Mouse (Mus musculus) c-Kit-positive CD71-positive TER-119-positive erythroid progenitor cells, embryonic 14.5 days (primary cell): ENCODE data around the gene Mfap3l.
"Not testable (repeated sequence)": the region's sequence is repeated elsewhere in the genome, so short reads cannot be mapped to it uniquely, and the experiment has no call there.

Experiments
- DNase-seq: peaks from one replicate; pipeline ENCODE4 v3.0.0-alpha.2; 2013; ENCODE audit warnings: low spot score

Gene Mfap3l

DNA sequence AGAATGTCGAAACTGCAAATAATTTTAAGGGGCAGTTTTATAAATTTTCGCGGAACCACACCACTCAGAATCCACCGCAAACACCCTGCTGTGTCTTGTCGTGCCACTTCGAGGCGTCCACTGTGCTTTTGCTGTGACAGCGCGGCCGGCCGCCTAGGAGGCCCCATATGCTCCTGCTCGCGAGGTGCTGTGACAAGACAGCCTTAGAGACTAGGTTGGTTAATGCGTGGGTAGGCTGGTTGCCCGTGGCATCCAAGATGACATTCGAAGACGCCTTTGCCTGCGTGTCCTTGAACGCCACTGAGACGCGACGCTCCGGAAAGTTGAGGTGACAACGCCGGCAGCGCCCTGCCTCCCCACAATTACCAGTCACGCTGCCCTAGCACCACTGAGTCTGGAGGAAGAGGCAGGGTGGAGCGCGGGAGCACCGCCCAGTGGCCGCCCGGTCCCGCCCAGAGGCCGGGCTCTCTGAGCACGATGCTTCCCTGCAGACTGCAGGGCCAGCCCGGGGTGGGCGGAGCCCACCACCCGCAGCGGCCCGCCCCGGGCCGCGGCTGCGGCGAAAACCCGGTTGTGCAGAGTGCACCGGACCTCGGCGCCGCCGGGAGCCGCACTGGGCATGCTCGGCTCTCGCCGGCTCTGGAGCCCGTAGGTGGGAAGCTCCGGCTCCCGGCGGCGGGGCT, at the start of gene Mfap3l:
Gene Mfap3l, plus strand, starts transcription at position 578 of the 683 bp plus-strand sequence.
- peak; percentile 75 for DNase-seq

DNA sequence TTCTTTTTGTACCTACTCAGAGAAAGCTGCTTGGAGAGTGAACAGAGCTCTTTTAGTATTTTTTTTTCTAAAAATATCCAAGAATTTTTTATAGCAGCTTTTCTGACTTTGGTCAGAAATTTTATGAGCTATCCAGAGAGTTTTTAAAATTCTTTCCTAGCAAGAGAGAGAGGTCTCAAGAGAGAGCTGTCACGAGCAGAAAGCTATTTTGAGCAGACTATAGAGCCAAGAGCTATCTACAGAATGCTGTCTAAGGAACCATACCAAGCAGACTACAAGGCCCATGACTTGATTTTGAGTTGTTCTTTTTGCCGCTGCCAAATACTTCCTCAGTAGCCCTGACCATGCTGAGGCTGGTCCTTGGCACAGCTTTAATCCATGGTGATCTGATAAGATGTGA, 49.3 kb upstream of the Mfap3l start:
- no peak for DNase-seq

DNA sequence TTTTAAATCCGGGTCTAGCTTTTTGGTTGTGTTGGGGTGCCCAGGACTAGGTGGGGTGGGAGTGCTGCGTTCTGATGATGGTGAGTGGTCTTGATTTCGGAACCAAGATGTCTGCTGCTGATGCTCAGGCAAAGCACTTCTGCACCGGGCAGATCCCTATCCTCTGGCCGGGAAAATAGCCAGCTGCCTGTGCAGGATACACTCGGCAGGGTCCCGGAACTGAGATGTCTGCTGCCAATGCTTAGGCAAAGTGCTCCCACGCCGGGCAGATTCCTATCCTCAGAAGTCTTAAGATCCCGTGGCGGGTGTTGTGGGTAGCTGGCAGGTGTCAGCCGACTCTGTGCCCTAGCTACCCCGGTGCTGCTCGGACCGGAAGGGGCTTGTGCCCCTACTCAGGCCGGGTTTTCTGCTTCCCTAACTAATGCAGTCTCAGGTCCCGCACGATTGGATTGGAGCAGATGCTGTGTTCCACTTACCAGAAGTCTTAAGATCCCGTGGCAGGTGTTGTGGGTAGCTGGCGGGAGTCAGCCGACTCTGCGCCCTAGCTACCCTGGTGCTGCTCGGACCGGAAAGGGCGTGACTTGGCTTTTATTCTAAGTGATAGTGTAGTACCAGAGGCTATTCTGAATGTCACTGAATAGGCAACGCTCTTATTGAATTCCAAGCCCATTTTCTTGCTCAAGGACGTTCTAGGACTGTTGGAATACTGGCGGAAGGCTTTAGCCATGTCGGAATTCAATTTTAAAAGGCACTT, 41.1 kb upstream of the Mfap3l start:
- DNase-seq: not testable (repeated sequence)

DNA sequence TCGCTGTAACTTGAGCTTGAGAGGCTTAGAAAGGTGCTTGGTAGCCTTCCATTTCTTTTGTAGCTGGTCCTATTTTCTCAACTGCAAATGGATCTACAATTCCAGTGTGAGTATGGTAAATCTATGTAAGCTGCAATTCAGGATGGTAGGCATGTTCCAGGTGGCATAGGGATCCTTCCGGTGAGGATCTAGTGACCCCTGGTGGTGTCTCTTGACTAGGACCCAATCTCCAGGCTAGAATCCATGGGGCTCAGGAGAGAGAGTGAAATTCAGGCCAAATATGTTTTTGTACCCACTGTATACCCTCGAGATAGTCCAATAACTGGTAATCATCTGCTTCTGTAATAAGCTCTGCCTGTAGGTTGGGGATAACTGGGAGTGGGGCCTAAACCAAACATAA, 37.9 kb upstream of the Mfap3l start:
- no peak for DNase-seq

DNA sequence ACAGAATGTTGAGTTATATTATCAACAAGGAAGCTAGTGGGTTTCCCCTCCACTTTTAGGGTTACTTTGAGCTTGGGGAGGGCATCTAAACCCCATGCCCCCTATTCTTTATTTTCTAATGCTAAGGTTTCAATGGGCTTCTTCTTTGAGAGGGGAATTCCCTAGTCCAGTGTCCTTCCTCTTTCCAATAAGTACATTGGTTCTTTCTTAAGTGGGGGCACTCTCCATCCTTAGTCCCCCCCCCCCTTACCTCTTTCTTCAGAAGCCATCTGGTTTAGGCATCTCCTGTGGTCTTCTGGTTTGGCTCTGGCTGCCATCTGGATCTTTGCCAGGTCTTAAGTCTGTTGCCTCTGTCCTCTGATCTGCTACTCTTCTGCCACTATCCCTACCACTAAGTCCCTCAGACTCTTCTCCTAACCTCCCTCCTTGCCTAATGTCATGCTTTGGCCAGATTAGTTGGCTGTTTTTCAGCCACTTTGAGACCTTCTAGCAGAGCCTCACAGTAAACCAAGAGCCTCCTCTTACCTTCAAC, 21.0 kb upstream of the Mfap3l start:
- DNase-seq: no peak

DNA sequence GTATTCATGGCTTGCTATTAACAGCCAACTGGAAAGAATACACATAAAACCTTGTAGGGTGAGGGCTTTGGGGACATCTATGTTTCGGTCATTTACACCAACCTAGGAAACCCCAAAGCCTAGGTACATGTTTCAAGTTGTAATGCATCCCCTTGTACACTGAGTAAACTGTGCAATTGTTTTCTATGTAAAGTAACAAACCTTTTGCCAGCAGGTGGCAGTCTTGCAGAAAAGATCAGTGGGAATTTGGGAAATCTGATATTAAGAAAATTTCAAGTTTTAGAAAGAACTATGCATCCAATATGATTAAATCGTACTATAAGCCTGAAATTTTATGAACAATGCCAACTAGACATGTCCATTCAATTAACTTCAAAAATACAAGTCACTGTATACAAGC, 15.7 kb upstream of the Mfap3l start:
- peak; percentile 21 for DNase-seq

DNA sequence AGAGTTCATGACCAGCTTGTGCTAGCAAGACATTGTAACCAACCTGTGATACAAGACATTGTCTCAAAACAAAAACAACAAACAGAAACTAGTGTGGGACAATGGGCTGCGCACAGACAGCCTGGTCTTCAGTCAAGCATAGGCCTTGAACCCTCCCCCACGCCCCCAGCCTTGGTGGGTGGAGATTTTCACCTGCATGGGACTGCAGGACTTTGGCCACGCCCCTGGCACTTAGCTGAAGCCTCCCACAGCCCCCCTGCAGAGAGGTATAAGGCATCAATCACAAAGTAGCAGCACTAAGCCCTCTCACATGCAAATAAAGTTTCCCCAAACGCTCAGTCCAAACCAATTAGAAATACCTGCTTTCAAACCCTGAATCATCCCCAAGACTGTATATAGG, 11.1 kb upstream of the Mfap3l start:
- no peak for DNase-seq

DNA sequence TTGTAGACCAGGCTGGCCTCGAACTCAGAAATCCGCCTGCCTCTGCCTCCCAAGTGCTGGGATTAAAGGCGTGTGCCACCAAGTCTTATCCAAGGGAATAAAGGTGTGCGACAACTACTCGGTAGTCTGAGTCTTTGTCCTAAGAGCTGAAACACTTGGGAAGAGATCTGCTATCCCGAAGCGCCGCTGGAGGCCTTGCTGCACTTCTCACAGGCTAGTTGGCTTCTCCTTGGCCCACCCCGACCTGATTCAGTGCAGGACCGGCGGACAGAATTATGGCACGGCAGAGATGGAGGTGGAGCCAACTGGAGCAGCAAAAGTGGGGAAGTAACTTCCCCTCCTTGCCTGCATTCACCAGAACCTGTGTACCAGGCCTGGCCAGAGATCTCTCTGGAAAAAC, 10.6 kb upstream of the Mfap3l start:
- DNase-seq: no peak

DNA sequence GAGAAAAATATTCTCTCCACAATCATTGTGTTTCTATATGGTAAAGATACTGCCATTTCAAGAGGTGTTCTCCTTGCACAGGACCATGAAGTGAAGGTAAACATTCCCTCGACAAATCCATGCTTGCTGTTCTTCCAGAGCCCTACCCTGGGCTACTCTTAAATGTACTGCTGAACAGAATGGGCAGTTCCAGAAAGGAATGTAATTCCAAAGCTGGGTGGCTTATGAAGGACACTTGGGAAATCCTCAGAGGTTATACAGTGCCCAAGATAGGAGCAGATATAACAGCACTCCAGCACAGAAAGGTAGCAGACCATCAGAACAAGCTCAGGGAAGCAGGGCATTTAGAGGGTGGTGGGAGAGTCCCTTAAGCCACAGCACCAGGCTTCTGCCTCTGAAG, 9.2 kb upstream of the Mfap3l start:
- DNase-seq: no peak

DNA sequence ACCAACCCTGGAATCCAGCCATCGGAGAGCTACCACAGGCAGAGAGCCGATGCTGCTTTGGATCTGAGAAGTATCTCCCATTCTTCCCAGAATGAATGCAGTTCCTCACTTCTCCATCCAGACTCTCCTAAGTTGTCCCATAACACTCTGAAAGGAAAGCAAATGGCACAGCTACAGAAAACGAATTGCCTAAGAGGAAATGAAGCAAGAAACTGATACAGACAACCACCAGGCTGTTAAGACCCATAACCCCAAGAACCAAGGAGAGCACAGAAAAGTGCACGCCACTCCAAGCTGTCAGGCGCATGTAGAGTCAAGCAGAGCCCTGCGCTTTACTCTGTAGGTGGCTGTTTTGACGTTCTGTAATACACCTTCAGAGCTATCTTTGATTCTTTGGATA, 7.9 kb upstream of the Mfap3l start:
- no peak for DNase-seq

DNA sequence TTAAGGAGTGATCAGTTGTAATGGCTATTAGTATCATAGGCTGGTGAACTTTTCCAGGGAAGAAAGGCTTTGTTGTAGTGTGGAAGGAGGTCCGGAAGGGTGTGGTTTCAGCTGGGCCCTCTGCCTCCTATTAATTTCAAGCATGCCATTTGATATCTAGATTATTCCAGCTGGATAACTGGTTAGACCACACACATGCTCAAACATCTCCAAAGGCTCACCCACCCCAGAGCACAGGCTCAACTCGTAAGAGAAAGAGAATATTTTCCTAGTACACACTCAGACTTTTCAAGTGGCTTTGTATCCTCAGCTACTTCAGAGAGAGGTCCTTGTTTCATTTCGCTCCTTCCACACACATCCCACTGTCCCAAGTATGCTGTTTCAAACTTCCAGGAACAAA, 4.7 kb upstream of the Mfap3l start:
- DNase-seq: no peak

DNA sequence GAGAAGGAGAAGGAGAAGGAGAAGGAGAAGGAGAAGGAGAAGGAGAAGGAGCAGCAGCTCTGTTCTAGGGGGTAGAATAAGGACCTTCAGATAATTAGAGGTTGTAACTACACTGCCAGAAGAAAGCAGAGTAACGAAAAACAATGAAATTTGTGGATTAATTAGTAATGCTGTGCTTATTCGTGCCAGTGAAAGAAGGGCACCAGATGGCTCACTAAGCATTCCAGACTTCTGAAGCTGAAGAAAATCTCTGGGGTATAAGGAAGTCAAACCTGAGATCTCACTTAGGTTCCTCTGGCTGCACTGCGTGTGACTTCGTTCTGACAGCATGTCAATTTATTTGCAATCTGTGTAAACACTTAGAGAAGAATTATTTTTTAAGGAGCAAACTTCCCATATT, 3.6 kb upstream of the Mfap3l start:
- no peak for DNase-seq

DNA sequence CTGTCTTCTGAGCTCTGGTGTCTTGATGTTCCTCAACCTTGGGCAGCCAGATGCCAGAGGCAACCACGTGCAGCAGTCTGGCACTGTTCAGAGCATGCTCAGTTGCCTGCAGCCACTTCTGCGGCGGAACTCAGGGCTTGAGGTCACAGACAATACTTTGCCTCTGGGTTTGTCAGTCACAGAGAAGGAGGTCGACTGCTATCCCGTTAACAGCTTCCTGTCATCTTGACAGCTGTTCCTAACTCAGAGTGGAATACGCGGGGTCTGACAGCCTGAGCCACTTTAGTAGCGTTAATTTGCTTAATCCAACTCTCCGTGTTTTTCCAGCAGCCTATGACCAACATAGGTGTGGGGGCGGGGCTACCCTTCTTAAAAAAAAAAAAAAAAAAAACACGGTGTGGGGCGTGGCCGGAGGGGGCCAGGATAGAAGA, 1.1 kb upstream of the Mfap3l start:
- peak; percentile 21 for DNase-seq

DNA sequence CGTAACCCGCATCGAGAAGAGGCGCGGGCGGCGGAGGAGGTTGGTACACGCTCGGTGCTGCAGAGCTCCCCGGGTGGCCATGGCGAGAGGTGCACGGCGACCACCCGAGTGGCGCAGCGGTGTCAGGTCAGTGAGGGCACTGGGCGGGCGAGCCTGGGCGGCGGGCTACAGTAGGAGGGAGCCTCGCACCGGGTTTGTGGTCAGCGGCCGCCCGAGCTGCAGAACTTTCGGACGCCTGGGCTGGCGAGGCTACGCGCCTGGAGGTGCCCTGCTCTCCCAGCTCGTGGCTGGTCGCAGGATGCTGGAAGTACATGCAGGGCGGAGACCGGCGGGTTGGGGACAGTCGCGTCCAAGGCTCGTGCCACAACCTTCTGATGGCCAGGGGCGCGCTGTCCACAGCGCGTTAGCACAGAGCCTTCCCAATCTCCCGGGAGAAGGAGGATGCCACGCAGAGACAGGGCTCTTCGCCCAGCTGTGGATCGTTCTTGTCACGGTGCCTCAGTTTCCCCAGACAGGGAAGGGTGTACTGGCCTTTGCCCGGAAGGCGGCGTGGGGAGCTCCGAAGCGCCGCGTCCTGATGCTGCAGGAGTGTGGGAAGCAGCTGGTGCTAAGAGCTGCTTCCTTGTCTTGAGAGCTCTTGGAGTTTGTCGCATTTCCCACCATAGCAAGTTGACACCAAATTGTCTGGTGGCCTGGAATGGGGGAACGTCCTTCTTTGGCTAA, 467 bp downstream of the Mfap3l start:
- DNase-seq: no peak

DNA sequence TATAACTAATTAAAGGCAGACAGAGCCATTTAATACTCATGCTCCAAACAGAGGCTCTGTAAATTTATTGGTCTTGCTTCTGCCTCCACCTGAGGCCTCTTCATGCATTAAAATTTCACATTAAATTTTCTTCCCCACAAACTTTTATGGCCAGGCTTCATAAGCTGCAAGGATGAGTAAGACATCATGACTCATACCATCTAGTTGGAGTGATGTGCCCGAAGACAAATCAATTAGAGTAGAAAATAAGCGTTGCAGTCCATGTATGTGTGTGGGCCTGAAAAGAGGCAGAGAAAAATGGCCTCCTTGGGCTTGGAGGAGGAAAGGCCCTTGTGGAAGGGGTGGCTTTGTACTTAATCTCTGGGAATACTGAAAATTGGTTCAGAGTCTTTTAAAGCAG, 2.3 kb downstream of the Mfap3l start:
- no peak for DNase-seq

DNA sequence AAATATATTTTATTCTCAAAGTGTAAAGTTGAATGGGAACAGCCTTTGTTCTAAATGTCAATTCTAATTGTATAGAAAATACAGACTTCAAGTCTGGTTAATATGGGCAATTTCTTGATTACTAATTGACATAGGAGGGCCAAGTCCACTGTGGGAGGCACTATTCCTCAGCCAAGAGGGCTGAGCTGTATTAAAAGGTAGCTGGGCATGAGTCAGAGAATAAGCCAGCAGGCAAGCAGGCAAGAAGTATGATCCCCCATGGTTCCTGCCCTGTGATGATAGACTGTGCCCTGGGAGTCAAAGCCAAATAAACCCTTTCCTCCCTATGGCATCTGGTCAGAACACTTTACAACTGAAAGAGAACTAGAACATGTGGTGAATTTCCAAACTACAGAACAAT, 3.2 kb downstream of the Mfap3l start:
- DNase-seq: no peak

DNA sequence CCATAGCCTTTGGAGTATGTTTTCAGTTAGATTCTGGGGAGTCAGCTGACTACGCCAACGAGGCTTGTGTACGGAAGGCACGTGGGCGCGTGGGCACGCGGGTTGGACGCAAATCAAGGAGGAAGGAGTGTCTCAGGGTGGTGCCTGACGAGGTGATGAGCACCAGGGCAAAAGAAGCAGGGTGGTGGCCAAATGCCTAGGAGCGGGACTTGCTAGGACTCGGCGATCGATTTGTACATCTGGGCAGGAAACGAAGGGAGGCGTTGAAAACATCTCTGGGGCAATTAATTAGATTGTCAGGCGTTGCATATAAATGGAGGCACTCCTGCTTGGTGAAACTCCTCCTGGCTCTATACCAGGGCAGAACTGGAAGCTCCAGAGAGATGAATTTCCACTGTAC, 7.4 kb downstream of the Mfap3l start:
- no peak for DNase-seq

DNA sequence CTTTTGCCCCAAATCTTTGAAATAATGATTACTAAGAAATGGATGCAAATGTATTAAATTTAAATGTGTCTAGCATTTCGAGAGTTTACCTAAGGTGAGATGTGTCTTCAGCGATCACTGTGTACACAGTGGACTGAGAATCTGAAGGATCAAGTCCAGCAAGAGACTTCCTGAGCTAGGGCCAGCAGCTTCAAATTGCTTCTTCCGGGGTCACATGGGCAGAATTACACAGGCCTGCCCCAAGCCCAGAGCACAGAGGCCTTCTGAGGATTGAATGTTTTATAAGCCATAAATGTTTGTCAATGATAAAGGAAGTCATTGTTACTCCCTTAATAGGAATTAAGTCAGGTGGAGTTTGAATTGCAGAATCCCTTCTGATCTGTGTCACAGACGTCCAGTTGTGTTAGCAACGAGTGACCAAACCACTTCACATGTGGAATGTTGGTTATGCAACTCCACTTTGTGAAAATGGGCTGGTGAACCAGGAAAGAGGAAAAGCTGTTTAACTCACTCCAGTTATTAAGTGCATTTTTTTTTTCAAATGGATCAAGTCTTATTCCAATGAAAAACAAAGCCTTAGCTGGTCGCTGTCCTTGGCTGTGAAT, 10.9 kb downstream of the Mfap3l start:
- DNase-seq: no peak

DNA sequence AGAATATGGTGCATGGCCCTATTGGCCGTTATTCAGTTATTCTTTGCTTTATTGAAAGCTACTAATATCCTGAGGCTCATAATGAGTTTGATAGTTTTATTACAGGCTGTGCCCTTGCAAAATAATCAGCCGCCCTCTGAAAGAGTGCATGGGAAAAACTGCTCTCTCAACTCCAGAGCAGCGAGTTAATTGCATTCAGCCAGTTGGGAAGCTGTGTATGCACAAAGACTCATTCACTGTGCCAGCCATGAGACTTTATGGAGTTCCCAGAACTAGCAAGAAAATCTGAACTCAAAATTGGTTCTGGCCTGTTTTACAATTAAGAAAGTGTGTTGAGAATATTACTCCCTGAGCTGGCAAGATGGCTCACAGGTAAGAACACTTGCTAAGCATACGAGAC, 12.5 kb downstream of the Mfap3l start:
- no peak for DNase-seq

DNA sequence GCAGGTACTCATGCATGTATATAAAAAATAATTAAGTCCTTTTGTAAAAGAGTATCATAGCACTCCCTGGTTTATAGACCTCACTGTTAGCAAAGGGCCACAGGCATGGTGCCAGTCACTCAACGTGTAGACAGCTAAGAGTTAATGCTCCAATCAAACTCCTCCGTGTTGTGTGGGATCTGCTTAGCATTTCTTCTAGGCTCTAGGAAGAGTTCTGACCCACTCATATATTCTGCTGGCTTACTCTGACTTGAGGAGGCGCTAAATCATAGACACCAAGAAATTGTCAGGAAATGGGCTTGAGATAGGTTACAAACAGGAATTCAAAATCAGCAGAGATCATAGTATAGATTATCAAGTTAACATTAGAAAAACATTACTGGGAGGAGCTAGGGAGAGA, 13.3 kb downstream of the Mfap3l start:
- DNase-seq: no peak

DNA sequence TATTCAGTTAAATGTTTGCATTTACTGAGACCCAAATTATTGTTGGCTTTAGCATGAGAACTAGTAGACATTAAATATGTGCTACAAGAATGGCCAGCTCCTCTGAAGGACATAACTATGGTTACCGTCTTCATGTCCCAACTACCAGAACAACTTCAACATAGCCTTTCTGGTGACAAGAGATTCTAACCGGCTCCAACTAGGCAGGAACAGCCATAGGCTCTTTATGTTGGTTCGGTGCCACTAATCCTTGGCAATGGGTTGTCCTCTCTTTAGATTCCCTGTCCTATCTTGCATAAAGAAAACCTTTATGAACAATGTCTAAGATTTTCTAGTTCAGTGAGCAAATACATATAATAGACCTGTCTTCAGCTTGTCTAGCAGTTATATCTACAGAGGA, 14.7 kb downstream of the Mfap3l start:
- no peak for DNase-seq

DNA sequence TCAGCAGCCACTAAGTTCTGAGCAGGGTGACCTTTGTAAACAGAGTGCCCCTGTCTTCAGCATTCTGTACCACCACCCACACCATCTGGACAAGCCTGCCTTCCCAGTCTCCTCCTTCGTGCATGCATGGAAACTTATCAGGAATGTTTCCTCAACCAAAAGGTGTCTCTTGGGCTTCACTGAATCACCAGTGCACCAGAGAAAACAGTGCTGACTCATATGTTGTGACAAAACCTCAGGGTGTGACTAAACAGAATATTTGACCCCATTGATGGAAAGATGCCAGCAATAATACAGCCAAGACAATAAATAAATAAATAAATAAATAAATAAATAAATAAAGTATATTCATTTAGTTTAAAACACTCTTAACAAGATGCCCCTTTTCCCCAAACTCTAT, 16.5 kb downstream of the Mfap3l start:
- DNase-seq: no peak

DNA sequence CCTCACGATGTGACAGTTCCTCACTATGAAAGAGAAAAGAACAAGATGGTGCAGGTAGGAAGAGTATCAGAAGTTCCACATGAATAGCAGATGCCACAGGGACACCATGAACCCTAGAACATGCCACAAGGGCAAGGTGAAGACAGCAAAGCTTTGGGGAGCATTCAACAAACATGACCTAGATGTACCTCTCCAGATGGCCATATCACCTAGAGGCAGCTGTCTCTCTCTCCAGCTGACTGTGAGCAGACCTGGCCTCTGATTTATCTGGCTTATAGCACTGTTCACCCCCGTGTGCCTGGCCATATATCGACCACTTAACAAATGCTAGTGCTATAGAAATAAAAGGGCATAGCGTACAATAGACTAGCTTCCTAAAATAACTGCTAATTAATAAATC, 17.5 kb downstream of the Mfap3l start:
- no peak for DNase-seq
